Mouse (Mus musculus): ENCODE measurements around the gene Mdfic. TPM values are rescaled to one million over a fixed set of nuclear protein-coding genes. Genes with fewer than 3 reads are reported as not detected.
A peak's percentile ranks its signal among the peaks of the same experiment; 100 is the strongest.
"Not testable (repeated sequence)": the region's sequence is repeated elsewhere in the genome, so short reads cannot be mapped to it uniquely, and the experiment has no call there.

Mdfic gene
- 4.0 and 4.5 TPM in 2 replicates for polyA plus RNA-seq (2015; fragmentation: Nextera tagmentation; extraction: Ambion mirVana)

- no peak for TF ChIP-seq EP300 (optimal IDR thresholded peaks at IDR 0.05)
- TF ChIP-seq CTCF (IDR thresholded peaks at IDR 0.05; ENCODE audit: low read depth): no peak
- H3K4me2 ChIP-seq (replicated peaks; ENCODE audit: low read depth): peak within 1 kb of the TSS; percentile 73
- H3K4me3 ChIP-seq (ENCODE audit: low read depth, low read length): peak within 1 kb of the TSS; percentile 82
- H3K4me1 ChIP-seq (replicated peaks; ENCODE audit: control insufficient read depth, insufficient read depth): no peaks in the 10 kb centered on the region
- peak within 1 kb of the TSS; percentile 92 for H3K9ac ChIP-seq (ENCODE audit: low read length)
- no peaks in the 10 kb centered on the region for H3K27me3 ChIP-seq (ENCODE audit: control insufficient read depth, insufficient read depth, low read length)
- H3K9me3 ChIP-seq (ENCODE audit: control insufficient read depth, low read length): no peaks in the 10 kb centered on the region
- H3K27ac ChIP-seq (replicated peaks): peak within 1 kb of the TSS; percentile 95
- under 1% methylated on average over 16 of the region's 16 CpGs for WGBS
- H3K36me3 ChIP-seq (ENCODE audit: control insufficient read depth, insufficient read depth, low read length): no peaks in the 10 kb centered on the region
- ATAC-seq (ENCODE audit: low FRiP score, low TSS enrichment): peak; percentile 59
- no peak for DNase-seq (ENCODE audit: low spot score)
These were observed at the start of gene Mdfic for GRCm38 (mm10) chr6:15720461-15720817. Gene Mdfic, plus strand, starts transcription at chr6:15720661.

GRCm38 (mm10) chr6:15671364-15671763, 49.1 kb upstream of the Mdfic start:
- Histone ChIP-seq H3K4me3 (ENCODE audit: low read depth, low read length) (no peak overlapping the region), H3K4me2 (replicated peaks; ENCODE audit: low read depth) (no peak overlapping the region), H3K9ac (ENCODE audit: low read length) (no peak overlapping the region), H3K27ac (replicated peaks) (no peak overlapping the region), H3K9me3 (ENCODE audit: control insufficient read depth, low read length) (no peaks in the 10 kb centered on the region), H3K36me3 (ENCODE audit: control insufficient read depth, insufficient read depth, low read length) (no peaks in the 10 kb centered on the region), H3K27me3 (ENCODE audit: control insufficient read depth, insufficient read depth, low read length) (no peaks in the 10 kb centered on the region), H3K4me1 (replicated peaks; ENCODE audit: control insufficient read depth, insufficient read depth) (no peaks in the 10 kb centered on the region)
- ATAC-seq (ENCODE audit: low FRiP score, low TSS enrichment) (no peak), DNase-seq (ENCODE audit: low spot score) (no peak)
- TF ChIP-seq CTCF (IDR thresholded peaks at IDR 0.05; ENCODE audit: low read depth): no peak
- TF ChIP-seq EP300 (optimal IDR thresholded peaks at IDR 0.05): no peak

GRCm38 (mm10) chr6:15710080-15710479, 10.4 kb upstream of the Mdfic start:
- no peak overlapping the region for H3K4me2 ChIP-seq (replicated peaks; ENCODE audit: low read depth)
- ATAC-seq (ENCODE audit: low FRiP score, low TSS enrichment) (no peak), DNase-seq (ENCODE audit: low spot score) (no peak)
- no peaks in the 10 kb centered on the region for H3K4me1 ChIP-seq (replicated peaks; ENCODE audit: control insufficient read depth, insufficient read depth)
- no peak overlapping the region for H3K27ac ChIP-seq (replicated peaks)
- 82% methylated on average over 4 of the region's 4 CpGs for WGBS
- H3K9ac ChIP-seq (ENCODE audit: low read length): no peak overlapping the region
- no peak overlapping the region for H3K4me3 ChIP-seq (ENCODE audit: low read depth, low read length)
- no peaks in the 10 kb centered on the region for H3K36me3 ChIP-seq (ENCODE audit: control insufficient read depth, insufficient read depth, low read length)
- no peaks in the 10 kb centered on the region for H3K9me3 ChIP-seq (ENCODE audit: control insufficient read depth, low read length)
- TF ChIP-seq EP300 (optimal IDR thresholded peaks at IDR 0.05) (no peak), CTCF (IDR thresholded peaks at IDR 0.05; ENCODE audit: low read depth) (no peak)
- no peaks in the 10 kb centered on the region for H3K27me3 ChIP-seq (ENCODE audit: control insufficient read depth, insufficient read depth, low read length)

- H3K4me2 ChIP-seq (replicated peaks; ENCODE audit: low read depth): no peak overlapping the region
- WGBS: 85% methylated on average over 7 of the region's 7 CpGs
- DNase-seq (ENCODE audit: low spot score) (no peak), ATAC-seq (ENCODE audit: low FRiP score, low TSS enrichment) (no peak)
- H3K9ac ChIP-seq (ENCODE audit: low read length): no peak overlapping the region
- H3K4me1 ChIP-seq (replicated peaks; ENCODE audit: control insufficient read depth, insufficient read depth): no peaks in the 10 kb centered on the region
- no peak overlapping the region for H3K27ac ChIP-seq (replicated peaks)
- no peak overlapping the region for H3K4me3 ChIP-seq (ENCODE audit: low read depth, low read length)
- TF ChIP-seq CTCF (IDR thresholded peaks at IDR 0.05; ENCODE audit: low read depth): no peak
- no peak for TF ChIP-seq EP300 (optimal IDR thresholded peaks at IDR 0.05)
- H3K9me3 ChIP-seq (ENCODE audit: control insufficient read depth, low read length): no peaks in the 10 kb centered on the region
- no peaks in the 10 kb centered on the region for H3K27me3 ChIP-seq (ENCODE audit: control insufficient read depth, insufficient read depth, low read length)
- no peaks in the 10 kb centered on the region for H3K36me3 ChIP-seq (ENCODE audit: control insufficient read depth, insufficient read depth, low read length)
These were observed 9.8 kb upstream of the Mdfic start for GRCm38 (mm10) chr6:15710706-15711105.

- Histone ChIP-seq H3K9ac (ENCODE audit: low read length) (no peak overlapping the region), H3K9me3 (ENCODE audit: control insufficient read depth, low read length) (no peaks in the 10 kb centered on the region), H3K27ac (replicated peaks) (no peak overlapping the region), H3K4me3 (ENCODE audit: low read depth, low read length) (no peak overlapping the region), H3K4me1 (replicated peaks; ENCODE audit: control insufficient read depth, insufficient read depth) (no peaks in the 10 kb centered on the region), H3K4me2 (replicated peaks; ENCODE audit: low read depth) (no peak overlapping the region), H3K27me3 (ENCODE audit: control insufficient read depth, insufficient read depth, low read length) (no peaks in the 10 kb centered on the region), H3K36me3 (ENCODE audit: control insufficient read depth, insufficient read depth, low read length) (no peaks in the 10 kb centered on the region)
- no peak for DNase-seq (ENCODE audit: low spot score)
- ATAC-seq (ENCODE audit: low FRiP score, low TSS enrichment): no peak
- TF ChIP-seq CTCF (IDR thresholded peaks at IDR 0.05; ENCODE audit: low read depth): no peak
- no peak for TF ChIP-seq EP300 (optimal IDR thresholded peaks at IDR 0.05)
- WGBS: 67% methylated on average over 2 of the region's 2 CpGs
These were observed 7.5 kb upstream of the Mdfic start for GRCm38 (mm10) chr6:15712860-15713385.

- H3K4me2 ChIP-seq (replicated peaks; ENCODE audit: low read depth); DNase-seq (ENCODE audit: low spot score); H3K4me3 ChIP-seq (ENCODE audit: low read depth, low read length); H3K27ac ChIP-seq (replicated peaks); H3K9me3 ChIP-seq (ENCODE audit: control insufficient read depth, low read length); H3K36me3 ChIP-seq (ENCODE audit: control insufficient read depth, insufficient read depth, low read length); H3K27me3 ChIP-seq (ENCODE audit: control insufficient read depth, insufficient read depth, low read length); ATAC-seq (ENCODE audit: low FRiP score, low TSS enrichment); H3K4me1 ChIP-seq (replicated peaks; ENCODE audit: control insufficient read depth, insufficient read depth); H3K9ac ChIP-seq (ENCODE audit: low read length): not testable (repeated sequence)
- WGBS: 86% methylated on average over 1 of the region's 1 CpGs
These were observed 6.4 kb upstream of the Mdfic start for GRCm38 (mm10) chr6:15714036-15714435.

Data from stomach, postnatal 0 days (tissue).